Mouse (Mus musculus) G1E (cell line): ENCODE results near the gene Lsm14a.

ENCODE experiments used
- CTCF ChIP-seq: IDR thresholded peaks from 2 replicates; pipeline ENCODE4 v1.5.1; 2012; ENCODE audit warnings: low read depth, low read length, inconsistent platforms, mixed read lengths
- GATA1 ChIP-seq: IDR thresholded peaks from 2 replicates; pipeline ENCODE4 v1.6.1; 2012; ENCODE audit warnings: borderline replicate concordance, low read length, inconsistent platforms, mixed read lengths
- GATA2 ChIP-seq: IDR thresholded peaks from 2 replicates; pipeline ENCODE4 v1.6.1; 2012; ENCODE audit warnings: low read depth, low read length, inconsistent platforms, borderline replicate concordance
- POLR2AphosphoS5 ChIP-seq: IDR thresholded peaks from 2 replicates; pipeline ENCODE4 v1.6.1; 2012; ENCODE audit warnings: low read depth, low read length, inconsistent platforms; ENCODE audit not compliant: insufficient replicate concordance
- TAL1 ChIP-seq: conservative IDR thresholded peaks from 2 replicates; pipeline ENCODE4 v1.6.1; 2012; ENCODE audit warnings: low read depth, low read length, inconsistent platforms, mixed read lengths

DNA sequence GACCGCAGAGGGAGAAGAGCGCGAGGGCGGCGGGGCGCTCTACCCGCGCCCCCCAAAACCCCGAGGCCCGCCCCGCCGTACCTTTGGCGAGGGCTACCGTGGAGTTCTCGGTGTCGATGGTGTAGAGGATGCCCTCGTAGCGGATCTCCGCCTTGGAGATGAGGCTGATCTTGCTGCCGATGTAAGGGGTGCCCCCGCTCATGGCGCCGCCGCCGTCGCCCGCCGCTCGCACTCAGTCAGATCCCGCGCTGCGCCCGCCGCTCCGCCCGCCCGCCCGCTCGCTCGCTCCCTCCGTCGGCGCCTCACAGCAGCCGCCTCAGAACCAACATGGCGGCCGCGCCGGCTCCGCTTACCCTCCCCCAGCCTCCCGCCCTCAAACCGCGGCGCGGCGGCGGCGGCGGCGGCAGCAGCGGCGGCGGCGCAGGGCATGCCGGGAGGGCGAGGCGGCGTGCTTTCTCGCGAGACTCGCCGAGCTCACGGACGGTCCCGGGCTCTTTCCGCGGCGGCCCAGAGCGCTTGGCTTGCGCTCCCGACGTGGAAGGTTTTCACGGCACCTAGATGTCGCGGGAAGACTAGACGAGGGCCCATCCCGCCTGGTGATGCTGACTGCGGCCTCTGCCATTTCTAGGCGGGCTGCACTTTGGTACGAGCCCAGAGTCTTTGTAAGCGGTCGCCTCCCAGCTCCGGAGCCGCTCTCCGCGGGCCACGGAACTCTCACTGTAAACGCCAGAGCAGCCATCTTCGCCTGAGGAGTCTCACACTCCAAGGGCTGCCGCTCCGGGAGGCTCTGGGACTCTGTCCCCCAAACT is 3.6 kb downstream of the Lsm14a start:
- TF ChIP-seq CTCF (no peak), GATA1 (no peak), TAL1 (no peak), GATA2 (no peak), POLR2AphosphoS5 (no peak)
